Mouse (Mus musculus) adrenal gland, adult 2 months (tissue): ENCODE results near the gene Pros1. TPM values are rescaled to one million over a fixed set of nuclear protein-coding genes. Genes with fewer than 3 reads are reported as not detected.

Source experiments
- microRNA-seq, 2 experiments: library from miRNA; unstranded; fragments of <30 nt; microRNA quantifications; one replicate each; pipeline ENCODE4 v1.2.0; 2021
- polyA plus RNA-seq: library from polyadenylated mRNA; depleted of rRNA; stranded (reverse); fragments of >200 nt; gene quantifications from 2 replicates; pipeline ENCODE4 v1.2.3, GENCODE M21; 2012; rRNA removed
- total RNA-seq, 2 experiments: library from RNA; stranded (reverse); gene quantifications; 2 replicates each; pipeline ENCODE4 v1.2.3; 2021

Pros1 gene
- total and polyA plus RNA-seq, 3 experiments: 6.9 to 70.5 (median 47.8) TPM

Small RNA genes within 50 kb of the gene (microRNA-seq; reads per million reads assigned to microRNA genes)
- 0 reads per million in 2 experiments for gene Gm25986

Other genes starting within 250 kb of the Pros1 start
- gene Nsun3, start 67.5 kb upstream of the Pros1 start, total RNA-seq: 10 to 100 TPM in 1 of 2 experiments, 1 to 10 TPM in 1; 8.7 to 14.2 TPM
- gene Nsun3, start 67.5 kb upstream of the Pros1 start, polyA plus RNA-seq: 3.9 and 4.3 TPM in 2 replicates
- gene Stx19, start 39.6 kb upstream of the Pros1 start, total RNA-seq: not detected
- gene Stx19, start 39.6 kb upstream of the Pros1 start, polyA plus RNA-seq: not detected in 2 replicates
- gene Arl13b, start 7.3 kb upstream of the Pros1 start, total RNA-seq: 10 to 100 TPM; 10.1 to 11.3 TPM
- 3.6 and 5.6 TPM in 2 replicates for gene Arl13b, start 7.3 kb upstream of the Pros1 start, polyA plus RNA-seq